Mouse (Mus musculus) heart, postnatal 36 days (tissue): ENCODE data around the gene Traf5. TPM values are rescaled to one million over a fixed set of nuclear protein-coding genes. Genes with fewer than 3 reads are reported as not detected.

Experiments used
- DNase-seq, 2 experiments: peaks; one replicate each; pipeline ENCODE4 v3.0.0; 2021 to 2022
- intact Hi-C: fragments of 180-260 bp; cut with DNase I; formaldehyde crosslinking; loops from one replicate; pipeline ENCODE4 v1.15.1; 2025
- total RNA-seq, 2 experiments: library from RNA; stranded (reverse); gene quantifications; 2 replicates each; pipeline ENCODE4 v1.2.3; 2021

The Traf5 gene
- total RNA-seq, 2 experiments from 2014 or later: 5.2 to 6.8 TPM

- intact Hi-C loops: loop anchor here (1.0 kb wide), 1 partner anchor 99 kb away; no protein-coding TSS in a partner anchor
- peak; percentile 68 to 77 for DNase-seq
Observed at GRCm38 (mm10) chr1:192094451-192095170, 2.3 kb upstream of the Traf5 start.

GRCm38 (mm10) chr1:192092879-192093660, 711 bp upstream of the Traf5 start:
- intact Hi-C loops: loop anchor here (1.0 to 2.0 kb wide), 5 partner anchors 32 to 258 kb away; partner anchors contain the start of gene Slc30a1
- peak; percentile 84 to 86 for DNase-seq

GRCm38 (mm10) chr1:192090689-192091567, 1.4 kb downstream of the Traf5 start:
- intact Hi-C loops: loop anchor here (2.0 kb wide), 1 partner anchor 14 kb away; no protein-coding TSS in a partner anchor
- peak in 1 of 2 experiments; percentile 22 for DNase-seq

- intact Hi-C loops: loop anchor here (2.0 kb wide), 1 partner anchor 13 kb away; no protein-coding TSS in a partner anchor
- peak in 1 of 2 experiments; percentile 25 for DNase-seq
Observed at GRCm38 (mm10) chr1:192090281-192090680, 2.1 kb downstream of the Traf5 start.

GRCm38 (mm10) chr1:192089208-192090166, 2.9 kb downstream of the Traf5 start:
- no peak for DNase-seq
- intact Hi-C loops: loop anchor here (2.0 kb wide), 1 partner anchor 13 kb away; no protein-coding TSS in a partner anchor

- intact Hi-C loops: no loop called here
- DNase-seq: peak in 1 of 2 experiments; percentile 32
Observed at GRCm38 (mm10) chr1:192088011-192088410, 4.3 kb downstream of the Traf5 start.

- intact Hi-C loops: no loop called here
- no peak for DNase-seq
Observed at GRCm38 (mm10) chr1:192087098-192087497, 5.3 kb downstream of the Traf5 start.

- intact Hi-C loops: no loop called here
- DNase-seq: no peak
Observed at GRCm38 (mm10) chr1:192086279-192087037, 5.9 kb downstream of the Traf5 start.

- DNase-seq: no peak
- intact Hi-C loops: no loop called here
Observed at GRCm38 (mm10) chr1:192085218-192085617, 7.1 kb downstream of the Traf5 start.

- DNase-seq: no peak
- intact Hi-C loops: no loop called here
Observed at GRCm38 (mm10) chr1:192082646-192083045, 9.7 kb downstream of the Traf5 start.

- DNase-seq: no peak
- intact Hi-C loops: no loop called here
Observed at GRCm38 (mm10) chr1:192081129-192081528, 11.2 kb downstream of the Traf5 start.

GRCm38 (mm10) chr1:192079121-192079520, 13.2 kb downstream of the Traf5 start:
- DNase-seq: no peak
- intact Hi-C loops: no loop called here

- intact Hi-C loops: no loop called here
Observed at GRCm38 (mm10) chr1:192078406-192078805, 14.0 kb downstream of the Traf5 start.

GRCm38 (mm10) chr1:192076796-192077535, 15.4 kb downstream of the Traf5 start:
- intact Hi-C loops: loop anchor here (2.0 kb wide), 1 partner anchor 14 kb away; no protein-coding TSS in a partner anchor
- DNase-seq: peak; percentile 62 to 69

More at GRCm38 (mm10) chr1:192078406-192078805, 14.0 kb downstream of the Traf5 start:
- peak; percentile 62 to 69 for DNase-seq

- no peak for DNase-seq
Observed at GRCm38 (mm10) chr1:192076101-192076500, 16.3 kb downstream of the Traf5 start.

GRCm38 (mm10) chr1:192074824-192075223, 17.5 kb downstream of the Traf5 start:
- intact Hi-C loops: no loop called here
- no peak for DNase-seq

More at GRCm38 (mm10) chr1:192076101-192076500, 16.3 kb downstream of the Traf5 start:
- intact Hi-C loops: loop anchor here (2.0 kb wide), 1 partner anchor 15 kb away; no protein-coding TSS in a partner anchor

GRCm38 (mm10) chr1:192072426-192072825, 19.9 kb downstream of the Traf5 start:
- peak in 1 of 2 experiments; percentile 56 for DNase-seq
- intact Hi-C loops: no loop called here
